Mouse (Mus musculus) lung, postnatal 0 days (tissue): ENCODE results near the gene Ttn. TPM values are rescaled to one million over a fixed set of nuclear protein-coding genes. Genes with fewer than 3 reads are reported as not detected.
"Not testable (repeated sequence)": the region's sequence is repeated elsewhere in the genome, so short reads cannot be mapped to it uniquely, and the experiment has no call there.

ENCODE experiments used
- ATAC-seq: fragments of 200-750 bp; cut with Nextera tagmentation; 2 replicates; pipeline ENCODE4 v1.8.0; 2017; ENCODE audit warnings: moderate library complexity
- DNase-seq: peaks from one replicate; pipeline ENCODE4 v3.0.0-alpha.2; 2016; ENCODE audit warnings: low spot score
- H3K27ac ChIP-seq: fragments of 300-500 bp; sonication (generic); 2 replicates; pipeline ENCODE4 v1.5.1; 2014; ENCODE audit warnings: antibody characterized with exemption, mild to moderate bottlenecking, low read length, mixed read lengths
- H3K27me3 ChIP-seq: fragments of 300-500 bp; sonication (generic); replicated peaks from 2 replicates; pipeline ENCODE4 v1.6.1; 2014; ENCODE audit warnings: low read length, mixed read lengths; ENCODE audit not compliant: insufficient read depth
- H3K36me3 ChIP-seq: fragments of 300-500 bp; sonication (generic); 2 replicates; pipeline ENCODE4 v1.6.1; 2014; ENCODE audit warnings: low read length, mixed read lengths; ENCODE audit not compliant: insufficient read depth
- H3K4me1 ChIP-seq: fragments of 300-500 bp; sonication (generic); 2 replicates; pipeline ENCODE4 v1.6.1; 2014; ENCODE audit warnings: antibody characterized with exemption, low read depth, low read length, mixed read lengths; ENCODE audit not compliant: insufficient read depth
- H3K4me2 ChIP-seq: fragments of 300-500 bp; sonication (generic); replicated peaks from 2 replicates; pipeline ENCODE4 v1.6.1; 2014; ENCODE audit warnings: low read depth, mild to moderate bottlenecking, low read length, moderate library complexity, mixed read lengths
- H3K4me3 ChIP-seq: fragments of 300-500 bp; sonication (generic); 2 replicates; pipeline ENCODE4 v1.5.1; 2014; ENCODE audit warnings: low read depth, low read length
- H3K9ac ChIP-seq: fragments of 300-500 bp; sonication (generic); replicated peaks from 2 replicates; pipeline ENCODE4 v1.6.1; 2014; ENCODE audit warnings: low read depth, mild to moderate bottlenecking
- H3K9me3 ChIP-seq: fragments of 300-500 bp; sonication (generic); 2 replicates; pipeline ENCODE4 v1.6.1; 2016; ENCODE audit warnings: low read length, mixed read lengths
- CTCF ChIP-seq: IDR thresholded peaks from 2 replicates; pipeline ENCODE4 v1.5.1; 2016; ENCODE audit warnings: antibody characterized with exemption, mild to moderate bottlenecking
- EP300 ChIP-seq: IDR thresholded peaks from 2 replicates; pipeline ENCODE4 v1.6.1; 2016; ENCODE audit warnings: antibody characterized with exemption, mild to moderate bottlenecking, control low read depth
- WGBS: fragments of 180-500 bp; shearing (Covaris S2); extraction: QIAGEN DNeasy Blood & Tissue Kit; methylation state at CpG from one replicate; pipeline ENCODE4 v1.1.7; 2014; 5-methylcytosine and 5-hydroxymethylcytosine counted together
- polyA plus RNA-seq: library from polyadenylated mRNA; unstranded; fragments of >200 nt; fragmentation: Nextera tagmentation; extraction: Ambion mirVana; gene quantifications from 2 replicates; pipeline ENCODE4 v1.2.1, GENCODE M21; 2015

Gene Ttn
- 5.5 and 9.0 TPM in 2 replicates for polyA plus RNA-seq

DNA sequence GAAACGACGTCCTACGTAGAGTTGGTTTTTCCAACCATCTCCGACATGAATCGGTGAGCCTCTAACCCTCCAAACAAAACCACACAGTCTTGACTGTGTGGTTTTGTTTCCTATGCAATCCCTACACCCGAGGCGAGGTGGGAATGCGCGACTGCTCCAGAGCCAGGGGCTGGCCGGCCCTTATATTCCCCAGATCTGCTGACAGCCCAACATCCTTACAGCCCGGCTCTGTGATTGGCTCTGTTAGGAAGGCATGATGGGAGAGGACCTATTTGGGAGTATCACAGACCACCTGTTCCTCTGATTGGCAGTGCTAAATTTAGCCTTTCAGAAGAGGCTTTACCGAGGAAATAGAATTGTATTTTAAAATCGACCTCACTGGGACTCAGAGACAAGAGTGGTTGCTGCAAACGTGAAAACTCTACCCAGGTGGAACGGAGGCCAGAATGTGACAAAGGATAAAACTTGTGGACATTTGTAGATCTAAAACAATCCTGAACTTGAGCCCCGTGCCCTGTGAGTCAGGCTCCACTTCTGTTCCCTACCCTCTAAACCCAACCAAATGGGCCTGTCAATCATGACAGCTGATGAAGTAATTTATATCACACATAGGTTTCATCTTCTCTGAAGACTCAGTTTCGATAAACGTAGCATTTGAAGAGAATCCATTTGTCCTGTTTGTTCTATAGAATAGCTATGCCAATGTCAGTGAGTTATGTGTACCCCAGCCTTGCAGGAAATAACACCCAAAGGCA, at the start of gene Ttn:
TSS of gene Ttn (minus strand) at position 157 of the 755 bp plus-strand sequence.
- Histone ChIP-seq H3K4me2 (no peak within 1 kb of the TSS), H3K27ac (no peak within 1 kb of the TSS), H3K4me1 (no peaks in the 10 kb centered on the region), H3K36me3 (no peaks in the 10 kb centered on the region), H3K9ac (no peak within 1 kb of the TSS), H3K9me3 (no peaks in the 10 kb centered on the region), H3K27me3 (no peaks in the 10 kb centered on the region), H3K4me3 (no peak within 1 kb of the TSS)
- WGBS: 74% methylated on average over 18 of the region's 18 CpGs
- TF ChIP-seq EP300 (no peak), CTCF (no peak)
- ATAC-seq: no peak
- DNase-seq: no peak

DNA sequence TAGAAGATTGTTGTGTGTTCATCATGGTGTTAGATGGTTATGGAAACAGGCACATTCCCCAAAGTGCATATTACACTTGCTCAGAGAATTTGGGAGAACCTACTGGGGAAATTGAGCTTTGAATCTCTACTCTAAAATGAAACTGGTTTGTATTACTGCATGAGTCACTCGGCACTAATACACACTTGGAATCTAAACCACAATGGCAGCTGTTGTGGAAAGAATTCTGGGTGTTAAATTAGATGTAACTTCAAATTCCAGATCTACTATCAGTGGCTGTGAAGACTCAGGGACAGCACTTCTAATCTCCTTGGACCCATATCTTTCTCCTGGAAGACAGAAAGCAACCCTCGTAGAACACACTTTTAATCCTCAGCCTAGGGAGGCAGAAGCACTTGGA, 38.3 kb upstream of the Ttn start:
- Histone ChIP-seq H3K36me3 (no peaks in the 10 kb centered on the region), H3K4me1 (no peaks in the 10 kb centered on the region), H3K27me3 (no peaks in the 10 kb centered on the region), H3K9me3 (no peaks in the 10 kb centered on the region), H3K4me2 (no peak overlapping the region), H3K4me3 (no peak overlapping the region), H3K9ac (no peak overlapping the region), H3K27ac (no peak overlapping the region)
- DNase-seq (no peak), ATAC-seq (no peak)
- WGBS: 77% methylated on average over 2 of the region's 2 CpGs
- TF ChIP-seq EP300 (no peak), CTCF (no peak)

DNA sequence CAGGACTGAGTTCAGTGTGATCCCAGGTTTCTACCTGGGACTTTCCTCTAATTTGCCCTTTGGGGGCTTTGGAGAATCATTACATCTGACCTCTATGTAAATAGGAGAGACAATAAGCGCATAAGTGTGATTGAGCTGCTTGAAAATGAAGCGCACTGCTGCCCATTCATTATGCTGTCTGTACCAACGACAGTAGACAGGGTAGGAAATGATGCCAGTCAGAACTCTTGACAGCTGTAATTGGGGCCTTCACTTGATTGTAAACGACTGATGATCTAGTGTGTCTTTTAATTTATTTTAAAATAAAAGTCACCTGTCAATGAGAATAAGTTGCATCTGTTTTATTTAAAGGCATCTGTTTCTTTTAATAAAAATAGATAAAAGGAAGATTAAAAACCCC, 35.4 kb upstream of the Ttn start:
- ATAC-seq: no peak

GRCm38 (mm10) chr2:77013449-77013848, 31.1 kb upstream of the Ttn start:
- WGBS: 78% methylated on average over 6 of the region's 6 CpGs
- H3K9me3 ChIP-seq, DNase-seq, H3K4me2 ChIP-seq, H3K27me3 ChIP-seq, ATAC-seq, H3K4me3 ChIP-seq, H3K4me1 ChIP-seq, H3K36me3 ChIP-seq, H3K27ac ChIP-seq, H3K9ac ChIP-seq: not testable (repeated sequence)

More for the DNA sequence above, 35.4 kb upstream of the Ttn start:
- no peak overlapping the region for H3K4me2 ChIP-seq
- WGBS: 68% methylated on average over 4 of the region's 4 CpGs
- no peak overlapping the region for H3K4me3 ChIP-seq
- no peaks in the 10 kb centered on the region for H3K4me1 ChIP-seq
- DNase-seq: no peak
- H3K9ac ChIP-seq: no peak overlapping the region
- H3K27me3 ChIP-seq: no peaks in the 10 kb centered on the region
- TF ChIP-seq CTCF (no peak), EP300 (no peak)
- no peak overlapping the region for H3K27ac ChIP-seq
- H3K36me3 ChIP-seq: peaks cover 5% of the 10 kb centered on the region; the same call in 1 of the 2 replicates
- H3K9me3 ChIP-seq: no peaks in the 10 kb centered on the region

GRCm38 (mm10) chr2:77011981-77012380, 29.6 kb upstream of the Ttn start:
- ATAC-seq (no peak), DNase-seq (no peak)
- 70% methylated on average over 5 of the region's 5 CpGs for WGBS
- Histone ChIP-seq H3K4me3 (no peak overlapping the region), H3K27ac (no peak overlapping the region), H3K4me1 (no peaks in the 10 kb centered on the region), H3K36me3 (peaks cover 5% of the 10 kb centered on the region; the same call in 1 of the 2 replicates), H3K27me3 (no peaks in the 10 kb centered on the region), H3K9ac (no peak overlapping the region), H3K9me3 (no peaks in the 10 kb centered on the region), H3K4me2 (no peak overlapping the region)
- TF ChIP-seq CTCF: no peak

DNA sequence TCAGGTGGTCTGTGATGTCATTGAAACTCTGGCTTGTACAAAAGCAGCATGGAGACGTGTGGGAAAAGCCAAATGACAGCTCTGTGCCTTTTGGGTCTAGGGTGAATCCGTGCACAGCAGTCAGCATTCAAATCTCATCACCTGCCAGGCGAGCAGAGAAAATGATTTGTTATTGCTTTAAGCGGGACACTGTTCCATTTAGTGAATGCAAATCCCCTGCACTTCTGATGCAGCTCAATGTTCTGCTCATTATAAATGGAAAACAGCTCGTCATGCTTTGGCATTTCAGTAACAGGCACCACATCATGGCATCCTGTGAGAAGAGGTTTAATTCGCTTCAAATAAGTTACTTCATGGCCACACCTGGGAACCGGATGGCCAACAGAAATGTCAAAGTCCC, 24.7 kb upstream of the Ttn start:
- no peaks in the 10 kb centered on the region for H3K27me3 ChIP-seq

GRCm38 (mm10) chr2:77003148-77003547, 20.8 kb upstream of the Ttn start:
- no peaks in the 10 kb centered on the region for H3K4me1 ChIP-seq
- ATAC-seq: peak; percentile 68
- no peaks in the 10 kb centered on the region for H3K36me3 ChIP-seq
- H3K27ac ChIP-seq: no peak overlapping the region
- H3K4me2 ChIP-seq: no peak overlapping the region
- DNase-seq: peak; percentile 59
- no peaks in the 10 kb centered on the region for H3K9me3 ChIP-seq
- no peaks in the 10 kb centered on the region for H3K27me3 ChIP-seq
- TF ChIP-seq CTCF: no peak
- no peak for TF ChIP-seq EP300
- WGBS: 49% methylated on average over 2 of the region's 2 CpGs
- H3K4me3 ChIP-seq: no peak overlapping the region
- H3K9ac ChIP-seq: no peak overlapping the region

More for the DNA sequence above, 24.7 kb upstream of the Ttn start:
- ATAC-seq (no peak), DNase-seq (no peak)
- Histone ChIP-seq H3K4me1 (no peaks in the 10 kb centered on the region), H3K9me3 (no peaks in the 10 kb centered on the region), H3K4me3 (no peak overlapping the region), H3K4me2 (no peak overlapping the region), H3K36me3 (no peaks in the 10 kb centered on the region), H3K9ac (no peak overlapping the region), H3K27ac (no peak overlapping the region)
- TF ChIP-seq CTCF (no peak), EP300 (no peak)
- 77% methylated on average over 7 of the region's 7 CpGs for WGBS
